Mouse (Mus musculus): ENCODE measurements around the gene Cox15. TPM values are rescaled to one million over a fixed set of nuclear protein-coding genes. Genes with fewer than 3 reads are reported as not detected.

Cox15 gene
- polyA plus RNA-seq, 1 experiment from 2014 or later, result 13.6 TPM

- H3K4me3 ChIP-seq, result no peak overlapping the region
- peaks cover 10% of the 10 kb centered on the region for H3K4me1 ChIP-seq
- no peak overlapping the region for H3K9ac ChIP-seq (replicated peaks)
- ATAC-seq (ENCODE audit: low FRiP score, low read depth), result no peak
- H3K36me3 ChIP-seq, result peaks cover 12% of the 10 kb centered on the region; the same call in 1 of the 2 replicates
- H3K4me2 ChIP-seq (replicated peaks), result no peak overlapping the region
- 77% methylated on average over 2 of the region's 2 CpGs for WGBS
- no peaks in the 10 kb centered on the region for H3K9me3 ChIP-seq
- no peak overlapping the region for H3K27ac ChIP-seq (replicated peaks)
- no peaks in the 10 kb centered on the region for H3K27me3 ChIP-seq
Measured at GRCm38 (mm10) chr19:43754237-43754636, 1.4 kb upstream of the Cox15 start.

GRCm38 (mm10) chr19:43753226-43753835 is 531 bp upstream of the Cox15 start:
- peaks cover 21% of the 10 kb centered on the region for H3K36me3 ChIP-seq
- peak; percentile 89 for ATAC-seq (ENCODE audit: low FRiP score, low read depth)
- WGBS, result 2% methylated on average over 23 of the region's 24 CpGs

GRCm38 (mm10) chr19:43750008-43750407 is 2.8 kb downstream of the Cox15 start:
- Histone ChIP-seq H3K36me3 (peaks cover 53% of the 10 kb centered on the region), H3K27me3 (no peaks in the 10 kb centered on the region), H3K27ac (replicated peaks) (no peak overlapping the region), H3K4me3 (no peak overlapping the region), H3K4me1 (peaks cover 10% of the 10 kb centered on the region), H3K9me3 (no peaks in the 10 kb centered on the region), H3K9ac (replicated peaks) (no peak overlapping the region), H3K4me2 (replicated peaks) (no peak overlapping the region)
- no peak for ATAC-seq (ENCODE audit: low FRiP score, low read depth)
- WGBS, result 93% methylated on average over 2 of the region's 2 CpGs

More at GRCm38 (mm10) chr19:43753226-43753835, 531 bp upstream of the Cox15 start:
- H3K4me1 ChIP-seq, result peaks cover 10% of the 10 kb centered on the region
- peak overlapping the region; percentile 62 for H3K4me2 ChIP-seq (replicated peaks)
- H3K4me3 ChIP-seq, result peak overlapping the region; percentile 70
- H3K27me3 ChIP-seq, result no peaks in the 10 kb centered on the region
- H3K27ac ChIP-seq (replicated peaks), result peak overlapping the region; percentile 95
- no peaks in the 10 kb centered on the region for H3K9me3 ChIP-seq
- peak overlapping the region; percentile 74 for H3K9ac ChIP-seq (replicated peaks)

- Histone ChIP-seq H3K9ac (replicated peaks) (no peak overlapping the region), H3K4me2 (replicated peaks) (no peak overlapping the region), H3K27me3 (no peaks in the 10 kb centered on the region), H3K36me3 (peaks cover 67% of the 10 kb centered on the region), H3K4me1 (peaks cover 5% of the 10 kb centered on the region; the same call in 1 of the 2 replicates), H3K9me3 (no peaks in the 10 kb centered on the region), H3K4me3 (no peak overlapping the region), H3K27ac (replicated peaks) (no peak overlapping the region)
- 91% methylated on average over 4 of the region's 4 CpGs for WGBS
- no peak for ATAC-seq (ENCODE audit: low FRiP score, low read depth)
Measured at GRCm38 (mm10) chr19:43747877-43748276, 4.9 kb downstream of the Cox15 start.

- Histone ChIP-seq H3K36me3 (peaks cover 83% of the 10 kb centered on the region), H3K4me3 (no peak overlapping the region), H3K27me3 (no peaks in the 10 kb centered on the region), H3K4me2 (replicated peaks) (no peak overlapping the region), H3K9me3 (no peaks in the 10 kb centered on the region), H3K9ac (replicated peaks) (no peak overlapping the region), H3K4me1 (no peaks in the 10 kb centered on the region), H3K27ac (replicated peaks) (no peak overlapping the region)
- no peak for ATAC-seq (ENCODE audit: low FRiP score, low read depth)
- 94% methylated on average over 3 of the region's 3 CpGs for WGBS
Measured at GRCm38 (mm10) chr19:43745740-43746139, 7.1 kb downstream of the Cox15 start.

- WGBS, result 97% methylated on average over 7 of the region's 7 CpGs
Measured at GRCm38 (mm10) chr19:43743401-43743800, 9.4 kb downstream of the Cox15 start.

GRCm38 (mm10) chr19:43738409-43738808 is 14.4 kb downstream of the Cox15 start:
- Histone ChIP-seq H3K9me3 (no peaks in the 10 kb centered on the region), H3K27ac (replicated peaks) (no peak overlapping the region), H3K9ac (replicated peaks) (no peak overlapping the region), H3K4me1 (no peaks in the 10 kb centered on the region), H3K36me3 (peaks cover 84% of the 10 kb centered on the region), H3K4me3 (no peak overlapping the region), H3K27me3 (no peaks in the 10 kb centered on the region), H3K4me2 (replicated peaks) (no peak overlapping the region)
- ATAC-seq (ENCODE audit: low FRiP score, low read depth), result no peak
- WGBS, result 96% methylated on average over 10 of the region's 10 CpGs

More at GRCm38 (mm10) chr19:43743401-43743800, 9.4 kb downstream of the Cox15 start:
- H3K4me2 ChIP-seq (replicated peaks), result no peak overlapping the region
- H3K9ac ChIP-seq (replicated peaks), result no peak overlapping the region
- H3K36me3 ChIP-seq, result peaks cover 85% of the 10 kb centered on the region
- ATAC-seq (ENCODE audit: low FRiP score, low read depth), result no peak
- H3K4me3 ChIP-seq, result no peak overlapping the region
- no peaks in the 10 kb centered on the region for H3K9me3 ChIP-seq
- no peaks in the 10 kb centered on the region for H3K27me3 ChIP-seq
- no peaks in the 10 kb centered on the region for H3K4me1 ChIP-seq
- H3K27ac ChIP-seq (replicated peaks), result no peak overlapping the region

- WGBS, result 72% methylated on average over 7 of the region's 7 CpGs
- H3K4me1 ChIP-seq, result peaks cover 4% of the 10 kb centered on the region
- H3K4me2 ChIP-seq (replicated peaks), result no peak overlapping the region
- no peaks in the 10 kb centered on the region for H3K9me3 ChIP-seq
- no peaks in the 10 kb centered on the region for H3K27me3 ChIP-seq
- no peak overlapping the region for H3K4me3 ChIP-seq
- no peak overlapping the region for H3K27ac ChIP-seq (replicated peaks)
- H3K9ac ChIP-seq (replicated peaks), result no peak overlapping the region
- H3K36me3 ChIP-seq, result peaks cover 44% of the 10 kb centered on the region
- no peak for ATAC-seq (ENCODE audit: low FRiP score, low read depth)
Measured at GRCm38 (mm10) chr19:43731157-43731556, 21.6 kb downstream of the Cox15 start.

GRCm38 (mm10) chr19:43730037-43730428 is 22.8 kb downstream of the Cox15 start:
- Histone ChIP-seq H3K4me1 (peaks cover 4% of the 10 kb centered on the region), H3K27ac (replicated peaks) (0 out of 2 replicates have a peak overlapping the region, but pooled peaks have one; percentile 32), H3K9ac (replicated peaks) (no peak overlapping the region; the same call in 1 of the 2 replicates), H3K4me3 (peak overlapping the region; percentile 24), H3K27me3 (no peaks in the 10 kb centered on the region), H3K9me3 (no peaks in the 10 kb centered on the region), H3K4me2 (replicated peaks) (peak overlapping the region; percentile 45), H3K36me3 (peaks cover 49% of the 10 kb centered on the region)
- no peak for ATAC-seq (ENCODE audit: low FRiP score, low read depth)
- WGBS, result 32% methylated on average over 8 of the region's 8 CpGs

GRCm38 (mm10) chr19:43729296-43730036 is 23.3 kb downstream of the Cox15 start:
- Histone ChIP-seq H3K9me3 (no peaks in the 10 kb centered on the region), H3K4me3 (peak overlapping the region; percentile 24), H3K9ac (replicated peaks) (no peak overlapping the region; the same call in 1 of the 2 replicates), H3K27me3 (no peaks in the 10 kb centered on the region), H3K36me3 (peaks cover 49% of the 10 kb centered on the region), H3K27ac (replicated peaks) (0 out of 2 replicates have a peak overlapping the region, but pooled peaks have one; percentile 32), H3K4me2 (replicated peaks) (peak overlapping the region; percentile 45), H3K4me1 (peaks cover 4% of the 10 kb centered on the region)
- ATAC-seq (ENCODE audit: low FRiP score, low read depth), result no peak; the same call in 1 of the 2 replicates
- 41% methylated on average over 22 of the region's 22 CpGs for WGBS

GRCm38 (mm10) chr19:43726510-43727146 is 26.2 kb downstream of the Cox15 start:
- Histone ChIP-seq H3K9me3 (no peaks in the 10 kb centered on the region), H3K4me3 (no peak overlapping the region), H3K9ac (replicated peaks) (no peak overlapping the region), H3K27me3 (no peaks in the 10 kb centered on the region), H3K4me2 (replicated peaks) (no peak overlapping the region), H3K27ac (replicated peaks) (no peak overlapping the region), H3K36me3 (peaks cover 52% of the 10 kb centered on the region), H3K4me1 (peaks cover 4% of the 10 kb centered on the region)
- 65% methylated on average over 15 of the region's 15 CpGs for WGBS
- ATAC-seq (ENCODE audit: low FRiP score, low read depth), result no peak

- no peak overlapping the region for H3K27ac ChIP-seq (replicated peaks)
- peaks cover 60% of the 10 kb centered on the region for H3K36me3 ChIP-seq
- H3K4me2 ChIP-seq (replicated peaks), result no peak overlapping the region
- H3K9ac ChIP-seq (replicated peaks), result no peak overlapping the region
- no peak overlapping the region for H3K4me3 ChIP-seq
- H3K4me1 ChIP-seq, result no peaks in the 10 kb centered on the region
- 89% methylated on average over 7 of the region's 7 CpGs for WGBS
- ATAC-seq (ENCODE audit: low FRiP score, low read depth), result no peak
- no peaks in the 10 kb centered on the region for H3K27me3 ChIP-seq
- no peaks in the 10 kb centered on the region for H3K9me3 ChIP-seq
Measured at GRCm38 (mm10) chr19:43724821-43725220, 28.0 kb downstream of the Cox15 start.

All from midbrain, embryonic 12.5 days (tissue).